Mouse (Mus musculus) kidney, adult 2 months (tissue): ENCODE measurements around the gene Ppfibp1.

Experiments used
- CTCF ChIP-seq: fragments of 200-500 bp; conservative IDR thresholded peaks from 2 replicates; pipeline ENCODE4 v1.5.1; 2011; ENCODE audit warnings: low read depth, mild to moderate bottlenecking, control low read depth, low read length, moderate library complexity, mixed read lengths; ENCODE audit not compliant: insufficient read depth, insufficient read length
- POLR2A ChIP-seq: fragments of 200-500 bp; IDR thresholded peaks from one replicate; pipeline ENCODE4 v1.6.1; 2011; ENCODE audit warnings: low read depth, low read length, control low read depth

GRCm38 (mm10) chr6:146926415-146926980 is 38.2 kb downstream of the Ppfibp1 start:
- TF ChIP-seq CTCF = no peak
- TF ChIP-seq POLR2A = no peak
